Mouse (Mus musculus): ENCODE measurements at regions not wholly inside any gene's neighbourhood (a gene's known extent, or its start where the extent isn't known, plus 50 kb on each side); places are given as distances from the start of the nearest gene placed in this dataset.

DNA sequence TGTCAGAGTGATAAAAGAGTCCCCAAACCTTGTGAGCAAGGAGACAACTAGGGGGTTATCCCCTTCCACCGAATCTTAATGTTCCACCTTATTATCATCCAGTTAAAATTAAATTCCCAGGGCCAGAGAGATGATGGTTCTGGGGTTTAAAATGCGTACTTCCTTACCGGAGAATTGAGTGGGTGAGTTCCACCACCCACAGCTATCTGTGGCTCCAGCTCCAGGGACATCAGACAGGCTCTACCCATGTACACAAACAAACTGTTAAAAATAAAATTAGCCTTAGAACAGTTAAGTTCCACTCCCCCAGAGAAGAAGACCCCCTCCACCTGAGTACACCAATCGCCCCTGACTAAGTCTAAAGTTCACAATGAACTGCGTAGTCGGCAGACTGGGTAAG is 52.0 kb upstream of the Mgat5 start:
- in situ Hi-C loops (cut with MboI, MseI): no loop called here

DNA sequence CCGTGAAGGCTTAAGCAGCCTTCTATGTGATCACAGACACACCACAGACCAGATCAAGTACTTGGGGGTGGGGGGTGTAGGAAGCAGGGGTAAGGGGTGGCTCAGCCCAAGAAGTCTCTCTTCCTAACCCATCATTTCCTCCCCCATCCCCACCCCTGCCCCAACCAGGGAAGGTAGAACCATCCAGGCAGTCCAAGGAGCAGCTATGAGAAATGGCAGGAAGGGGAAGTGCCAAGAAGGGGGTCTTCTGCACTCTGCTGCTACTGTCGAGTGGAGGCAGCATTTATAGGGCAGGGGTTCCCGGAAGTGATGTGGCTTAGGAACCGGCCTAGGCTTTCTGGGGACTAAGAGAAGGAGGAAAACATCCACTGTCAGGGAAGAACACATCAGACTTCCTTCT is 69.3 kb upstream of the Mgat5 start:
- in situ Hi-C loops (cut with MboI, MseI): no loop called here

DNA sequence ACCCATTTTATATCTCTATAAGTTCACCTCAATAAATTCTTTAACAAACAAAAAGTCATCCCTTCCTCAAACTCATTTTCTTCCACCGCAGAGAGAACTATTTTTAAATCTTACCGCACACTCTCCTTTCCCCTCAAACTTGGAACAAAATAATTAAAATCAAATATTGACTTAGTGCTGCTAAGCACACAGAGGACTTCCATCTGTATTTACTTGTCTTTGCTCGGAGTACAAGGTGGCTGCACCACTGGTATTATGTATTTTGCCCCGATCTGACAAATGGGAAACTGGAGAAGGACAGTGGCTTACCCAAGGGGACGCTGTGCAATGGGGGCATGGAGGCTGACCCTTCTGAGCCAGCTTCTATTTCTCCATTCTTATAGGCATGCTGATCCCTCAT is 72.9 kb upstream of the Mgat5 start:
- in situ Hi-C loops (cut with MboI, MseI): no loop called here

DNA sequence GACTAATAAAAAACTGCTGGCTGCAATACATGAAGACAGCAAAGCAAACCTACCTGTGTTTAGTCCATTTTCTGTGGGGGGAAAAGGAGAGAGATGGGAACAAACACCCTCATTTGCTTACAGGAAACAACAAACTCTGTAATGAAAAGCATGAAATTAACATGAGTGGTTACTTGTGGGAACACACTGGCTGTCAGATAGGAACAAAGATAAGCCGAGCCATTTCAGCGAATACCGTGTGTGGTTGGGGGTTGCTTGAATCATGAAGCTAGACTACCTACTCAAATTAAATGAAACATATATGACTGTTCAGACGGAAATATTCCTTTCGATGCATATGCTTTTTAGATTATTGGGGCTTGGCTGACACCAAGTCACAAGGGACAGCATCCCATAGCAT is 80.0 kb upstream of the Mgat5 start:
- in situ Hi-C loops (cut with MboI, MseI): no loop called here

DNA sequence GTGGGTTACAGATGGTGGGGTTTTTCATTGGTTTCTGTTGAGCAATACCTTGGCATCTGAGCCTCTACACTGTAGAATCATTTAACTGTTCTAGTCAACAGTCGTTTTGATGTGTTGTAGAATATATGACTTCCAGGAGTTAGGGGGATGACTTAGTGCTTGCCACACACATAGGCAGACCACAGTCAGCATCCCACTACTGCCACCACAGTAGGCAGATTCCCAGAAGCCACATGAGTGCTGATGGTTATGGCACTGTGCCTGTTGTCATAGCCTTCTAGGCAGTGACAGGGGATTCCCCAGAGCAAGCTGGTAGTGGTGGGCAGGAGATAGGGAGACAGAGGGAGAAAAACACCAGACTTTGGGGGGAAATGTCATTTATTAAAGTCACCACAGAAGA is 86.8 kb upstream of the Mgat5 start:
- in situ Hi-C loops (cut with MboI, MseI): no loop called here

DNA sequence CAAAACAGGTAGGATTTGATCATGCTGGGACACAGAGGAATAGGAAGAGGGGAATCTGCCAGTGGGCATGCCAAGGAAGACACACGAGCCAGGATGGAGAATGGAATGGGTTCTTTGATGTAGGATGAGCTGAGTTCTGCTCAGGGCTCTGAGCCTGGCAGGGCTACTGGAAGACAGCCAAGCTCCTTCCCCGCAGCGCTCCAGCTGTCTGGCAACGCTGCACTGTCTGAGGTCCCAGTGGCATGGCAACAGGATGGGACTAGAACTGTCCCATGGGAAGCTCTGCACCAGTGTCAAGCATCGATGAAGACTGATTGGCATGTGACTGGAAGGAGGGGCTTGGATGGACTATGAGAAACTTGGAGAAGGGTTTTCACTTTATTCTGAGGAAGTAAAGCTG is 97.3 kb upstream of the Mgat5 start:
- in situ Hi-C loops (cut with MboI, MseI): no loop called here

DNA sequence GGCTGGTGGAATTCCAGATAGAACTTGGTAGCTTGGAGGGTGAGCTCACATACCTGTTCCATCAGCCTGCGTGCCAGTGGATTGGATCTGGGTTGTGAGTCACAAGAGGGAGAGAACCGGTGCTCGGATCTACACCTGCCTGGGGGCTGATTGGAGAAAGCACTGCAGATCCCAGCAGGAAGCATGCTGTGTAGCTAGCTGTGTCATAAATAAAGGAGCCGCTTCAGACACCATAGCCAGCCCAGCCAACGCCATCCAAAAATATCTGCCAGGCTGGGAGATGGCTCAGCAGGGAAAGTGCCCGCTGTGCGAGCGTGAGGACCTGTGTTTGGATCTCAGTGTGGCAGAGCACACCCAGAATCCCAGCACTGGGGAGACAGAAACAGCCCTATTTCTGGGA is 99.0 kb upstream of the Mgat5 start:
- in situ Hi-C loops (cut with MboI, MseI): no loop called here

DNA sequence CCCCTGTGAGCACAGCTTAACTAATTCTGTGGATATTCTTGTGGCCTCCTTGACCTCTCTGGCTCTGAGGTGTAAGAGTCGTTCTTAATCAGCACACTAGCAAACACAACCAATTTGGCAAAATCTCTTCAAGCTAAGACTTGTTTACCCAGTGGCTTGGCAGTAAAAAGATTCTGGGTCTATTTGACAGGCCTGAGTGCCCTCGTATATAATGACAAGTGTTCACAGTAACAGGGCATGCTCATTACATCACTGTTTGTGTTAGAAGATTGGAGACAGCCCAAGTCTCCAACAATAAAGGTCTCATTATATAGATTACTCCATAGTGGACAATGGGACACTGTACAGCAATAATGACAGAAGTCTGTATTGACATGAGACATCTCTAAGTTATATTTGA is 101.2 kb upstream of the Mgat5 start:
- in situ Hi-C loops (cut with MboI, MseI): no loop called here

DNA sequence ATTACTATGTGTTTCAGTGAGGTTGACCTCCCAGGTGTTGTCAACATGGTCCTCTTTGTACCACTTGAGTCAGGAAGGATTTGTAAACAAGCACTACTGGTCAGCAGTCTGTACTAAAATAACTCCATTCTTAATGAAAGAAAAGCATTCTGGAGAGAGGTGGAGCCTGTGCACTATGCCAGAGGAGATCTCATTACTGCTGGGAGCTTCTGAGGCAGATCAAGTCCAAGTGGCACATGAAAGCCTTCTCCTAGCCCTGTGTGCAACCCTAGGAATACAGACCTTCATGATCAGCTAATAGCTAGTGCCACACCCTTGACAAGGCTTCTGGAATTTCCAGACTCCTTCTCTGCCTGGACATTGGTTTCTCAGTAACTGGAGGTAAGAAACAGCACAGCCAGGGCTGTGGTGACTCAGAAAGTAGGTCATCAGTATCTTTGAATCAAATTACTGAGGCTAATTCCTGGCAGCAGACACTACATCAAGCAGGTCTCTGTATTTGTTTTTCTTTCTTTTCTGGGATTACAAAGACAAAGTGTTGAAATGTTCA is 105.9 kb upstream of the Mgat5 start:
- in situ Hi-C loops (cut with MboI, MseI): no loop called here

DNA sequence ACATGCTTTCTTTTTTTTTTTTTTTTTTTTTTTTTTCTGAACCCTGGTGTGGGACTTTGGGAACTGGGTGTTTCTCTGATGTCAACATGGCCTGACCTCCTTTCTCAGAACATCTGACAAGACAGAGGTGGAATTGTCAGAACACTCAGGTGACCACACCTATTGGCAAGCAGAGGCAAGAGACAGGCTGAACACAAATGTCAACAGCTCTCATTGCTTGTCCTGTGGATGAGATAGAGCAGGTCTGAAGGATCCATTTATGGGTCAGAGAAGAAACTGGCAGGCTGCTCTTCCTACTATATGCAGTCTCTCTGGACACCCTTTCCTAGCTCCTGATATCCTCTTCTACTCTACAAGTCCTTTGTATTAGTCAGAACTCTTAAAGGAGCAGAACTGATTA is 117.2 kb upstream of the Mgat5 start:
- in situ Hi-C loops (cut with MboI, MseI): no loop called here

DNA sequence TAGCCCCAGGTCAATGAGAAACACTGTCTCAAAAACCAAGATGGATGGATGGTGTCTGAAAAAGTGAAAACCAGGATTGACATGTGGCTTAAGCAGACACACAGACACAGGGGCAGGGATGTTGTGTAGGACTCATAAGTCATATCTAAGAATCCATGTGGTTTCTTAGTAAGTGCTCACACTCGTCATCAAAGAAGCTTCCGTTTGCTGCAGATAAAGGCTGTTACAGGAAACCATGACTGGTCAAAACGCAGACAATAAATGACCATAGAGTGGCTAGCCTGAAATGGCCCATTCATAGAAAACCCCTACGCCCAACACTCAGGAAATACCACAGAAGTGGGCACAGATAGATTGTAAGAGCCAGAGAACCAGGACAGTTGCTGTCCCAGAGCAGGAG is 118.8 kb upstream of the Mgat5 start:
- in situ Hi-C loops (cut with MboI, MseI): no loop called here

DNA sequence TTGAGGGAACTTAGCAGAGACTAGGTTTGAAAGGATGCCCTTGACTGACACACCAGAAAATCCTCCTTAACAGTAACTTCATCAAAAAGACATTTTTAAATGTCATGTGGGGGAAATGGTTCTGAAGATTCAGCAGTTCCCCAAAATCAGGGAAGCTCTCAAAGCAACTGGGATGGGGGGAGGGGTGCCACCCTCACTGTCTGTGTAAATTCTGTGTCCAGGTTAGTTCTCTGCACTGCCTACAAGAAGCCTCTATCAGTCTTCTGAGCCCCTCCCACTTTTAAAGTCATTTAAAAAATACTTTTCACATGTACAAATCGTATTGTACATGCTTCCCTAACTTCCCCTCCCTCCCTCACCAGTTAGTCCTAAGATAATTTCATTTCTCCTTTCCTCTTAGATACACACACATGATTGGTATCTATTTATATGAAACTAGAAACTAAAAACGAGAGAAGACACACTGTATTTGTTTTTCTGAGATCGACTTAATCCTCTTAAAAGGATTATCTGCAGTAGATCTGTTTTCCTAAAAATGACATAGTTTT is 121.0 kb upstream of the Mgat5 start:
- in situ Hi-C loops (cut with MboI, MseI): no loop called here

DNA sequence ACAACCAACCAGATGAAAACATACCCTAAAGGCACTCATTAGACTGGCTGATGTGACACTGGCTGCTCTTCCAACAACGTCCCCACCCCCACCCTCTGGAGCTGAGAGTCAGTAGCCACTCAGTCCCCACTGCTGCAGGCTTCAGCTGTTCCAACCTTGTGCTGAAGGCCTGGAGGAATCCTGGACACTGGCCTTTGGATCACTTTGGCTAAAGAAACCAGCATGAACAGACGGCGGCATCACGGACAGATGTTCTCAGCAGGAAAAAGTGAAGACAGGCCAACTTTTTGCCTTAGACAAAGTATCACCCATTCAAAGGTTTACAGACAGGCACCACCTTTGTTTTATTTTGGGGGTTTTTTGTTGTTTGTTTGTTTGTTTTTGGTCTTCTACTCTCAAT is 125.8 kb upstream of the Mgat5 start:
- in situ Hi-C loops (cut with MboI, MseI): no loop called here

DNA sequence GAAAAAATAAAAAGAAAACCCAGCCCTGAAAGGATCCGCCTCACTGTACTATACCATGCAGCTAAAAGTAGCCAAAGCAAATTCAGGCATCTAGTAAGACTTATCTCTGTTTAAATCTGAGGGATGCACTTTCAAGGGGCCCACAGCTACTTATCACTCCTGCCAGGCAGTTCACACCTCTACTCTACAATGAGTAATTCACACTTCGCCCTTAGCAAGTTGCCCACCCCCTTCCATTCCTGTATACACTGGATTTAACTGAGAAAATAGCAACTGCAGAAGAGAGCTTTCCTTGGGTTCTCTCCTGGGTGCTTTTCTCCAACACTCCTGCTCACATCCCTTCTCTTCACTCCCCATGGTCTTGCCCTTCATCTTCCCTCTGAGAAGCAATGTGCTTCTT is 142.4 kb upstream of the Mgat5 start:
- in situ Hi-C loops (cut with MboI, MseI): no loop called here

DNA sequence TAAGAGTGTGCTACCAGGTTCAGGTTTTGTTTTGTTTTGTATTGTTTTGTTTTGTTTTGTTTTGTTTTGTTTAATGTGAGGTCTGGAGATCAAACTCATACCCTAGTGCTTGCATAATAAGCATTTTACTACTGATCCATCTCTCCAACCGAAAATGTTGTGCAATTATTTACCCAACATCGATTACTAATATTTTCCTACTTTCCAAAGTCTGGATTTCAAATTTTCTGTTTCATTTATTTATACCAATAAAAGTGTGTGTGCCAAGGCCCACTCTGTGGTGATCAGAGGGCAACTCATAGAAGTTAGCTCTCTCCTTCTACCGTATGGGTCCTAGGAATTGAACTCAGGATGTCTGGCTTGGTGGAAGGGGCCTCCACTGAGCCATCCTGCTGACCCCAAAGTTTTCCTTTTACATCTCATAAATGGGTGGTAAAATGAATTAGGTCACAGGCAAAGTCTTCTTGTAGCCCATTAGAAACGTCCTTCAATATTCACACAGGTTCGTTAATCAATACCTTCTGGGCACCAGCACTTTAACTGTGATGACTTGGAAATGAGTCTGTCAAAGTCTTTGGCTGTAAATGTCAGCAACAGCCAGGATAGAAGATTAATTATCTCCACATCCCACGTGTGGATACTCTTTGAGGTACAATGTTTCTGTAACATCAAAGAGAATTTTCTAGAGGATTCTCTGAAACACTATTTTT is 158.9 kb upstream of the Mgat5 start:
- in situ Hi-C loops (cut with MboI, MseI): no loop called here

DNA sequence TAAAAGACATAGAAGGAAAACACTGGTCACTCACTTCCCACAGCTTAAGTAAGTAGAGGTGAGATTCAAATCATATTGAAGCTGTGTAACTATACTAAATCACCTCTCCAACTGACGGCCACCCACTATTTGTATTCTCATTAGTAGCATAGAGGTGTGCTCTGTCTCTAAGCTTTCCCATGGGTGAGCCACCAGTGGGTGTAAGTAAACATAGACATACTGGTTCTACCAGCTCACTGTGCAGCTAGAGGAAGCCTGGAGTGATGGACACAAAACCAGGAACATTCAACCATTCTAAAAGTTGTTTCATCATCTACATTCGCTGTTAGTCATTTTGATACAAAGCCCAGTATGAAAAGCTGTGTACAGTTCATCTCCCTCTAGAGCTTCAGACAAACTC is 170.1 kb upstream of the Mgat5 start:
- in situ Hi-C loops (cut with MboI, MseI): no loop called here

DNA sequence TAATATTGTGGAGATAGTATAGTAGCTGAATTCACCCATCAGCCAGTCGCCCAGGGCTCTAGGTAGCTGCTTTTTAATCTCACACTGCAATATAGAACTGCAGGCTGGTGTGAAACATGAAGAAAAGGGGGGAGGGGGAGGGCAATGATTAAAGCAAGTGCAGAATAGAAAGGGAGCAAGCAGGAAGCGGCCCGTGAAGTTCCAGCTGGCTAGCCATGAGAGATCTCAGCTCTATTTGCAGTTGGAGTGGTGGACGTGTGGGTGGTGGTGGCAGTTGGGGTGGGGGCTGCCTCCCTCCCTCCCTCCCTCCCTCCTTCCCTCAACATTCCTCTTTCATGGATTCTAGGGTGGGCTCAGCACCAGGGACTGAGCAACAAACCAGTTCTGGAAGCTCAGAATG is 173.3 kb upstream of the Mgat5 start:
- in situ Hi-C loops (cut with MboI, MseI): no loop called here

DNA sequence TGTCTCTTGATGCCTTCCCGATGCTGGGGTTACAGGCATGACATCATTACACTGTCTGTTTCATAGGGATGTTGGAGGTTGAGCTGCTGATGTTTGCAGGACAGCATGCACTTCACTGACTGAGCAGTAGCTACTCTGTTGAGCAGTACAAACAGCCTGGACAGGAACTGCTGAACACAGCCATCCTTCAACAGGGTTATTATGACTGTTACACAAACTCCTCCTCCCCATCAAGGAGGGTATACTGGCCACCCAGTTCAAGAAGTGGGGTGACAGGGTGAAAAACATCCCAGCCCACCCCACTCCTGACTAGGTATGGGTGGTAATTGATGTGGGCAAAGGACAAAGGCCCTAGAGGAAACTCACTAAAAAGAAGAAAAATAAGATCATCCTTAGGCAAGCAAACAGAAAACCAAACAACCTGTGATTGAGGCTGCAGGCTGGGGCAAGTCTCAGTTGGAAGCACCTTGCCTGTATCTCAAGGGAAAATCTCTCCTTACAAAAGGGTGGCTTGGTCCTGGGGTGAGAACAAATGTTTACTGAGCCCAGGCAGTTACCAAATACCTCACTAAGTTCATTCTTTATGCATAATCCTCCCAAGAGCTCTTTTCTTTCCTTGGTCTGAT is 175.8 kb upstream of the Mgat5 start:
- in situ Hi-C loops (cut with MboI, MseI): no loop called here

DNA sequence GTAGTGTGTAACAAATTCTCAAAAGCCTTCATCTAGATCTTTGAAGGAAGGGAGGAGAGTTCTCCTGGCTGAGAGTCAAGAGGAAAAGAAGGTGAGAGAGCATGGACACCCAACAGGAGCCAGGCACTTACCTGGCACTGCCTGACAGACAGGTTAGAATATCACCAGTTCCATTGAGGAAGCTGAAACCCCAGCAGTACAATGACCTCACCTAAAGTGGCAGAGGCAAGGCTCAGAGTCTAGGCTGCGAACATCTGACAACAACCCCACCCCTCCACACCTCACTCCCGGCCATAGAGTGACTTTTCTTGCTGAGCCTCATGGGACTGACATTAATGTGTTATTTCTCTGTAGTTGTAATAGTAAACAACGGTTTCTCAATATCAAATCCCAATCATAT is 181.7 kb upstream of the Mgat5 start:
- in situ Hi-C loops (cut with MboI, MseI): loop anchor here (25.0 kb wide), 1 partner anchor 439 kb away; no protein-coding TSS in a partner anchor

DNA sequence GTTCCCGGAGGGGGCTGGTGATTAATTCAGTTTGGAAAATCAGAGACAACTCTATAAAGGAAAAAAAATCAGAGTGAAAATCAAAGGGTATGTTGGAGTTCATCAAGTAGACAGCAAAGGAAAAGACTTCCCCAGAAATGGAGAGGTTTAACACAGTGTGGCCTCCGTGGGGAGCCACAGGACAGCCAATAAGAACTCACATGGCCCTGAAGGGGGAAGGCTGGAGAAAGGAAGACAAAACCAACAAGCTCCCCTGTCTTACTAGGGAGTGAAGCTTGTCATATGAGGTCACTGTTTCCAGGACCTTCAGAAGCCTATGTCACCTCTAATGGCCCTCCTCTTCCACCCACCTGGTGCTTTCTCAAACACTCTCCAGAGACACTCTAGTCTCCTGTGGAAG is 187.1 kb upstream of the Nckap5 start:
- in situ Hi-C loops (cut with MboI, MseI): loop anchor here (25.0 kb wide), 1 partner anchor 445 kb away; no protein-coding TSS in a partner anchor

DNA sequence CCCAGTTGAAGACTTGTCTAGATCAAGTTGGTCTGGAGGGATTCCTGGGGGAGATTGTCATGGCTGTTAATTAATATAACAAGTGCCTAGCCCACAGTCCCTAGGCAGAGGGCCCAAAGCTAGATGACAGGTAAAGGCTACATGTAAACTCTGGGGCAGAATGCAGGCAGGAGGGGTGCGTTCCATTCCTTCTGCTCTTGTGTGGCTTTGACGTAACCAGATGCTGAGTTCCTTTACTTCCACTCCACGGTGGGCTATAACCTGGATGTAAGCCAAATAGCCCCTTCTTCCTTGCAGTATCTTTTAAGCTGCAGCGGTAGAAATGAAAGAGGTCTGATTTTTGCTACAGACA is 185.3 kb upstream of the Nckap5 start:
- in situ Hi-C loops (cut with MboI, MseI): loop anchor here (25.0 kb wide), 1 partner anchor 446 kb away; no protein-coding TSS in a partner anchor

DNA sequence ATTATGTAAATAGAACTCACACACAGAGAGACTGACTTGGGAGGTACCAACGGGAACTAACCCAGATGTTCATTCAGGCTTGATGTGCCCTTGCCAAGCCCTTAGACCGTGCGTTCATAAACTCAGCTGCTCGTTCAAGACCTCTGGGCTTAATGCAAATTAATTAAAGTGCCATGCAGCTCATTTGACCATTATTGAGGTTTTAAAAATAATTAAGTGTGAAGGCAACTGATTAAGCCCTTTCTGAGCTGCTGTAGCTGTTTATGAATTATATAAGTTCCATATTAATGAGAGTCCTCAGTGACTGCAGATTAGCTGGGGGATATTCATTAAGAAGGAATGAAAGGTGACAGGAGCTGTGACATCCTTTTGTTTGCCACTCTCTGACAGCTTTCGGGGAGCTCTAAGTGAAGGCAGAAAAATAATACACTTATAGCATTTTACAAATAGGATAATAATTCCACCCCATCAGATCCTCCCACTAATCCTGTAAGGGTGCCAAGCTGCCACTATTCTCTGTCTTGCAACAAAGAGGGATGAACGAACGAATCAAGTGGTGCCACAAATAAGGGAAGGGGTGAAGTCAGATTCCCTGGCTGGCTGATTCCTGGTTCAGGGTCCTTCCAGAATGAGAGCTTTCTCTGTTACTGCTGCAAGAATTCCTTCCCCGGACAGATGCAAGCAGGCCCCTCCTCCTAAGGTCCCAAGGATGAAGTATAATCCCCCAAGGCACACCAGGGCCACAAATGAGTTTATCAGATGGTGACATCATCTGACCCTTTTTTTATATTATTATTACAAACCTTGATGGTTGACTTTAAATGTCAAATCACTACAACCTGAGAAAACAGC is 184.7 kb upstream of the Nckap5 start:
- in situ Hi-C loops (cut with MboI, MseI): loop anchor here (25.0 kb wide), 1 partner anchor 447 kb away; no protein-coding TSS in a partner anchor
